Mouse (Mus musculus) cortical plate, adult 2 months (tissue): ENCODE results near the gene Ccdc96.

Experiments
- CTCF ChIP-seq: fragments of 200-500 bp; IDR thresholded peaks from 2 replicates; pipeline ENCODE4 v1.5.1; 2011; ENCODE audit warnings: mild to moderate bottlenecking, control low read depth, low read length; ENCODE audit not compliant: insufficient read depth; ENCODE audit errors: extremely low read depth
- POLR2A ChIP-seq: fragments of 200-500 bp; IDR thresholded peaks from 2 replicates; pipeline ENCODE4 v1.6.1; 2011; ENCODE audit warnings: mild to moderate bottlenecking, low read length, control low read depth; ENCODE audit not compliant: insufficient read depth; ENCODE audit errors: extremely low read depth

DNA sequence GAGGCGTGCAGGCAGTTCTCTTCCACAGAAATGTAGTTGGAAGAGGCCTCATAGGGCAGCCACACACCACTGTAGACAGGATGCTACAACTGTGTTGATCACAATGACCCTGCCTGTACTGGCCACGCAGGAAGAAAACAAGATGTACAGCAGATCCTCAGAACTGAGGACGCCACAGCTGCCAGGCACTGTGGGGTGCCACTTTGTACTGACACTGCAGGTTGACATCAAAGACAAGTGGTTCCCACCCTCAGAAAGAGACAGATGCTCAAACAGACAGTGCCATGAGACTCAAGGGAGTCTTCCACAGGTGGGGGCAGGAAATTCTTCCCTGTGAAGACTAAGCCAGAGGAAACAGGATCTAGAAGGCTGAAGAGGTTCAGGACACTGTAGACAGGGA lies 35.4 kb downstream of the Ccdc96 start:
- TF ChIP-seq CTCF: no peak
- no peak for TF ChIP-seq POLR2A
